Mouse (Mus musculus): ENCODE data around the gene Lamc1.

- no peak for TF ChIP-seq EP300 (IDR thresholded peaks at IDR 0.05)
- no peak for TF ChIP-seq CTCF (IDR thresholded peaks at IDR 0.05)
Observed at GRCm38 (mm10) chr1:153354466-153354865, 21.9 kb upstream of the Lamc1 start.
